Mouse (Mus musculus) megakaryocyte, adult 5-6 weeks (primary cell): ENCODE measurements around the gene Rnf157. TPM values are rescaled to one million over a fixed set of nuclear protein-coding genes. Genes with fewer than 3 reads are reported as not detected.

Source experiments
- ATAC-seq: 2 replicates; pipeline ENCODE4 v1.8.0; 2016; ENCODE audit warnings: mild to moderate bottlenecking, inconsistent platforms; ENCODE audit not compliant: poor library complexity, severe bottlenecking
- total RNA-seq, 2 experiments: library from RNA; stranded (forward) in 1 of 2; stranded (reverse) in 1 of 2; fragments of 153-499, 151-499 nt in 1 of 2; fragments of 221-1000, 200-1000 nt in 1 of 2; gene quantifications; 2 replicates each; pipeline versions ENCODE4 v1.2.3 to v1.2.4; 2015 to 2017

Gene Rnf157
- 6.2 and 7.0 TPM in 2 replicates for total RNA-seq (2015)
- total RNA-seq (2017): 5.7 and 7.1 TPM in 2 replicates

DNA sequence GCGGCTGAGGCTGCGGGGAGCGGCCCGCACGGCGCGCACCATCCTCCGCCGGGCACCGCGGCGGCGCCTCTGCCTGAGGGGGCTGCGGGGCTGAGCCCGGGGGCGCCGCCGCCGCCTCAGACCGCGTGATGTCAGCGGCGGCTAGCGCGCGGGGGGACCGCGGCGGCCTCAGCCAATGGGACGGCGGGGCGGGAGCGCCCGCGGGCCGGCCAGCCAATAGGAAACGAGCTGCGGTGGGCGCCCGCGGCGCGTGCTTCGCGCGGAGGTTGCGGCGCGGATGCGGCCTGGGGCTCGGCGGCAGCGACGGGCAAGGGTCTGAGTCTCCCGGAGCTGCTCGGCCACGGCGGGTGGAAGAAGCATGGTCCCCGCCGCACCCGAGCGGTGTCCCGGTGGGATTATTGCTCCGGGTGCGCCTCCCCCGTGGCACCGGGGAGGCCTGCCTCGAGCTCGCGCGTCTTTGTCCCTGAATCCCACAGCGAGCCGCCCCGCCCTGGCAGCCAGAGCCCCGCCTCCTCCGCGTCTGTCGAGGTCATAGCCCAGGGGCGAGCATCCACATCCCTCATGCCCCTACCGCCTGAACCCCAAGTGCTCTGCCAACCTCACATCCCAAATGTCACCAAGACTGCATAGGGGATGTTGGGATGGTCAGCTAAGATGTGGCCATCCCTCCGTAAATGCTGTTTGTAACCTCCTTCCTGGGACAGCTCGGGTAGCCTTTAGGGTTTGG is at the start of gene Rnf157:
TSS of gene Rnf157 (minus strand) at position 129 of the 727 bp plus-strand sequence.
- peak; percentile 81 for ATAC-seq

DNA sequence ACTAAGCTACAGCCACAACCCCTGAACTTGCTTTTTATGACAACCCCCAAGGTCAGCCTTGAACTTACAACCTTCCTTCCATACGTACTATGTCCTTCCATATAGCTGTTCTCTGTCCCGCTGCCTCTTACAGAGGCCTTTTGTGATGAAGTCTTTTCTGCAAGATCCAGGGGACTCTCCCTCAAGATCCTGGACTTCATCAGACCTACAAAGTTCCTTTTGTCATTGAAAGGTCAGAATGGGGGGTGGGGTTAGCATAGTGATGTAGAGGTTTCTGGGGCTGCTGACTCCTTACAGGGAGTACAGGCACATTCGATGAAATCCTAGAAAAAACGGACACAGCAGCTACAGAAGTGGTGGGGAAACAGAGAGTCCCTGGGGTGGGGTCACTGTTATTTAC is 47.0 kb upstream of the Rnf157 start:
- no peak for ATAC-seq

DNA sequence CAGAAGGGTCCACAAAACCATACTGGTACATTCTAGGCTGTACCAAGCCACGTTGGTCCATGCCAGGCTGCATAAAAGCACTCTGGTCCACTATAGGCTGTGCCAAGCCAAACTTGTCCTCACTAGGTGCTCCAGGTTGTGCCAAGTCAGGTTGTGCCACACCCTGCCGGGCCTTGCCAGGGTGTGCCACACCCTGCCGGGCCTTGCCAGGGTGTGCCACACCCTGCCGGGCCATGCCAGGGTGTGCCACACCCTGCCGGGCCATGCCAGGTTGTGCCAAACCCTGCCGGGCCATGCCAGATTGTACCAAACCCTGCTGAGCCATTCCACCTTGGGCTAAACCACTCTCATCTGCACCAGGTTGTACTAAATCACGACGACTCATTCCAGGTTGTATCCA is 43.4 kb upstream of the Rnf157 start:
- no peak for ATAC-seq

DNA sequence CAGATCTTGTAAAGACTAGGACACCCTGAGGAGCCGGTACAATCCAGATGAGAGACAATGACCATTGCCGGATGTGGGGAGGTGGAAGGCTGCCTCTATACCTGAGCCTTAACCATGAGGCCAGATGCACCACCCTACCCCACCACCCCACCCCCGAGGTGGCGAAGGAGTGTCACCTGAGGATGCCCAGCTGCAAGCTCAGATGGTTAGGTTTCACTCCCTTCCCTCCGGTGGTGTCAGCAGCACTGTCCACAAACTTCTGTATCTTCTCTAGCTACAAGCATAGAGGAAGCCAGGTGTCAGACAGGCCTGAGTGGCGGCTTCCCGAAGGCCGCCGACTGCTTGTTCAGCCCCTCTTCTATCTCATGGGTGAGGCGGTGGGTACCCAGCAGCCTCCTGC is 41.1 kb upstream of the Rnf157 start:
- no peak for ATAC-seq

DNA sequence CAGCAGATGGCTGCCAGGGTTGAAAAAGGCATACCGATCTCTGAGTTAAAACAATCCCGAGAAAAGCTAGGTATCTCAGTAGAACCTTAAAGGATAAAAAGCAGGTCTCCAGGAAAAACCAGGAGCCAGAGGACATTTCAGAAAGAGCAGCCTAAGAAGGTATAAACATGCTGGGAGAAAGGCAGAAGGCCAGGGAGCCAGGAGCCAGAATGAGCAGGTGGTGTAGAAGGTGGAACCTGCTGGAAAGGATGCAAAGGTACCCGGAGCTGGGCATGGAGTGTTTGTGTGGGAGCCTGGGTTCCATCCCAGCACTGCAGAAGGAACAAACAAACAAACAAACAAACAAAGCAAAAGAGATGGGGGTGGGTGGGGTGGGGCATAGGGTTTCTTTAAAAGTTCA is 36.5 kb upstream of the Rnf157 start:
- ATAC-seq: no peak

DNA sequence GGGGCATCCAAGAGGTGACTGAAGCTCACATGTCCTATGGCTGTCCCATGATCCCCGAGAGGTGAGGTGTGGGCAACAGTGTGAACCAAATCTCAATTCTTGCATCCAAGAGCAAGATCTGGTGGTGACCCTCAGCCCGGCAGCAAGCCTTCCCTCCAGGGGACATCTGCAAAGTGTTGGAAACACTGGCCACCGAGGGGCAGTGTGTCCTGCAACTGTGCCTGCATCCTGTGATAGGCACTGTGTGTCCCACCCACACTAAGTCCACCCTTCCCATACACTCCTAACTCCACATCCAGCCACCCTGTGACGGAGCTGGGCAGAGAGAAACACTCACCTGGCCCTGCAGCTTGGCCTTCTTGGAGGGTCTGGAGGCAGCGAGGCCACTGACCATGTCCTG is 35.0 kb upstream of the Rnf157 start:
- no peak for ATAC-seq

DNA sequence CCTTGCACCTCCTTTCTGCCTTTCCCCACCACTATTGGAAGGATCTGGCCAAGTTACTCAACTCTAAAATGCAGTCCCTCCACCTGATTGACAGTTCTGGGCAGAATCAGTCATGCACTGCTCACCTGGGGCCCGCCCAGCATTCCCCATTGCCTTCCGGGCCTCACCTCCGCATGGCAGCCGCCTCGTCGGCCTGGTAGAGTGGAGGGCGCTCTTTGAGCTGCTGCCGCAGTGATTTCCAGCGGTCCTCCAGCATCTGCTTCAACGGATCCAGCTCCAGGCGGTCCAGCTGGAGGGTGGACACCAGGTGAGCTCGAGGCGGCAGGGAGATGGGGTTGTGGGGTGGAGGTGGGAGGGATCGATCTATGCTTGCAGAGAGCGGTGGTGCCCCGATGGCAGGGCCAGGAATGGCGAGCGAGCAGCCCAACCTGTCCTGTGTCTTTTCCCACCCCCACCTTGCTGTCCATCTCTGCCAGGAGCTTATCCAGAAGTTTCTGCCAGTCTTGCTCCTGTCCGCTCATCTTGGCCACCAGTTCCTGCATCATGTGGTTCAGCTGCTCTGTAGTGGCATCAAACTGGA is 33.6 kb upstream of the Rnf157 start:
- ATAC-seq: no peak

DNA sequence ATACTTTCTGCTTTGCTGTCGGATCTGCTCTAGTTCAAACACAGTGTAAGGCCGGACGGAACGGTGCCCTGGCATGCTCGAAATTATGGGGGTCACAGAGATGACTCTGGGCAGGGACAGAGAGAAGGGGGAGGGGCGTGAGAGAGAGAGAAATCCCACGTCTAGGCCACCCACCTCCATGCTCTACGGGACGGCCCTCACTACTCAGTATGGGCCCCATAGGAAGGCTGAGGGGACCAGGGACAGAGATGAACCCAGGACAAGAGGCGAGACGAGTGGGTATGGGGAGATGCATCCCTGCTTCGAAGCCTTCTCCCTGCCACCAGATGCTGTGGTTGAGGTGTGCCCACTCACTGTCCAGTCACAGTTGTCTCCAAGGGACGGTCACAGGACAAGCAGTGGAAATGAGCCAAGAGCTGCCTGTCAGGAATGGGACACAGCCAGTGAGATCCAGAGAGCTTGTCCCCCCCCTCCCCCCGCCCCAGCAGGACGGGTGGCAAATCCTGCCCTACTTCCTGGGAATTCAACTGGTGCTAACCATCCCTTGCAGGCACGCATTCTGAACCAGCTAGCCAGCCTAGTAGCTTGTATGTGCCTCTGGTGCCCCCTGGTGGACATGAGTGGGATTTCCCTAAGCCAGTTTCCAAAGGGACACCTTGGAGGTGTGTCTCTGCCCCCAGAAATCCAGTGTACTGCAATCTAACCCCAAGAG is 32.9 kb upstream of the Rnf157 start:
- ATAC-seq: peak; percentile 96

DNA sequence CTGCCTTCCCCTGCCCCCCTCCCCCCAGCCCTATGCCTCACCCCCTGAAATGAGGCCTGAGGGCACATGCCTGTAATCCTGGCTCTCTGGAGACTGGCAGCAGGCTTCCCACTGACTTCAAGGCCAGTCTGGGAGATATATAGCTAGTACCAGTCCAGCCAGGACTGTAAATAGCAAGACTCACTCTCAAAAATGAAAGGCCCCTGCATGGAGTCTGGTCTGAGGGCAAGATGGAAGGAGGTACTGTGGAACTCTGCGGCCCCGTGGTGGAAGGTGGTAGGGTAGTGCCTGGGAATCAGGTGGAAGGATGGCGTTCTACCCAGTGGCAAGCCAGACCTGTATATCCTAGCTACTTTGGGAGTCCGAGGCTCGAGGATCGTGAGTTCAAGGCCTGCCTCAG is 31.1 kb upstream of the Rnf157 start:
- ATAC-seq: no peak

DNA sequence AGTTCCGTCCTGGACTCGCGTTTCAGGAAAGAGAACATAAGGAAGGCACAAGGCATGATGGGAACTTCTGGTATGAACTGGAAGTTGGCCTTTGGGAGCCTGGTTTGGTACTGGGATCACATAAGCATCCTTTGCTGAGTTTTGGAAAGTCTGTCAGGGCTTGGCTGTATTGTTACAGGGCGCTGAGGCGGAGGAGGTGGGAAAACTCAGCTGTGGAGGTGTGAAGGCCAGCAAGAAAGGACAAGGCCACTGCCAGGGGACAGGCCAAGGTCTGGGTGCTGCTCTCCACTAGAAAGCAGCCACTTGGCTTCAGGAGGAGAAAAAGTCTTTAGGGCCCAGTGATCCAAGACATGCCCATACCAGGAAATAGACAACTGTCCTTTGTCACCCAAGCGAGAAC is 30.5 kb upstream of the Rnf157 start:
- no peak for ATAC-seq

DNA sequence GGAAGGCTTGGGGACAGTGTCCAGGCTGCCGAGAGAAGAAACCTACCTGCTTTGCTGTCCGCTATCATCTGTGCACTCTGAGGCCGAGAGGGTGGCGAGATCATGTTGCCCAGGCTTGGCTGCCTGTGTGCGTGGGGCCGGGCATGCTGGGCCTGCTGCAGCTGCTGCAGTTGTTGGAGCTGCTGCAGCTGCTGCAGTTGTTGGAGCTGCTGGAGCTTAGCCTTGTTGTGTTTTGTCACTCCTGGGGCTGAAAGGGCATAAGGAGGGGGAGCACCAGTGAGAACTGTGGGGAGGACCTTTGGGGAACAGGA is 30.0 kb upstream of the Rnf157 start:
- no peak for ATAC-seq

DNA sequence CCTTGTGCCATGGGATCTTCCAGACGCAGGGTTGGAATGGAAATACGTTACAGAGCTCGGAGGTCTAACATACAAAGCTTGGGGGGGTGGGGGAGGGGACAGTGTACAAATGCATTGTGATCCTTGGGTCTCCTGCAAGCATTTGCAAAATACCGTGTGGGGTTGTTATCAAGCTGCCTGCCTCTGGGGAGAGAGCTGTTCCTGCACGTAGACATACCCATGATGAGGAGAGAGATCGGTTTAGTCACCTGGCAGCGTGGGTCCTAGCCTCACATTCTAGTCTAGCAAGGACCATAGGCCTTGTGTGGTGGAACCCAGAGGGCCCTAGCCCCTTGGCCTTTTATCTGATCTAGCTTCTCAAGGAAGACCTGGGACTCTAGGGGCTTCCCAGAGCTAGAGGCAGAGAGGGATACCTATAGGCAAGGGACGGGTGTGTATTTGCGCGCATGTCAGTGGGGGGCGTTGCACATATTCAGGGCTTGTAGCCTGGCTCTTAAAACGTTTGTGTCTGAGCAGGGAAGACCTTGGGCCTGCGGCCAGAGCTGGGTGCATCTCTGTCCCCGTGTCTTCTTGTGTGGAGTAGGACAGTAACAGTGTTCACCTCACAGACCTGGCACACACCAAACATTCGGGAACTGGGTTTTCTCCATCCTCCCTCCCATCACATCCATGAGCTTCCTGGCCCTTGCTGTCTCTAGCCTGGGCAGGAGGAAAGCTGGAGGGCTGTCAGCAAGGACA is 29.5 kb upstream of the Rnf157 start:
- no peak for ATAC-seq

DNA sequence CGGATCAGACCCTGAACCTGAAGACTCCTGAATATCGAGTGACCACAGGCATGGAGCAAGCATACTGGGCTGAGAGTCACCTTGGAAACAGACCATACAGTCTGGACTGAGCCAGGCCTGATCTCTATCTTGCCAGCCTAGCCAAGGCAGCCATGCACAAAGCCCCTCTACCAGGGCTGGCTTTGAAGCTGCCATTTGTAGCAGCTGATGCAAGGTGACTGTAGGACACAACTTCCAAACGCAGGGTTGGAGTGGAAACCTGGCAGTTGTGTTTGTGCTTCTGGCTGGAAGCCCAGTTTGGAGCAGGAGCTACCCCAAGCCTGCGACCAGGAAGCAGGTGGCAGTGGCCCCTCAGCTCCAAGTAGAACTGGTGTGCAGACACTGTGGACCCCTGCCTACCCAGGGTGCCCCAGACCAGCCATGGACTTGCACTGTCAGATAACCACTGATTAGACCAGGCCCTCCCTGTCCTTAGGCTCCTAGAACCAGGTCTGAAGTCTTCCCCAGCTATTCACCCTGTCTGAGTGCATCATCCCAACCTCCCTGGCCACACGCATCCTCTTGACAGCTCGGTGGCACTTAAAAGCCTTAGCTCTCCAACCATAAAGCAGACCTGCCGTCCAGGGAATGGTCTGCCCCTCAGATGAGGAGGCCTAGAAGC is 27.7 kb upstream of the Rnf157 start:
- ATAC-seq: no peak

DNA sequence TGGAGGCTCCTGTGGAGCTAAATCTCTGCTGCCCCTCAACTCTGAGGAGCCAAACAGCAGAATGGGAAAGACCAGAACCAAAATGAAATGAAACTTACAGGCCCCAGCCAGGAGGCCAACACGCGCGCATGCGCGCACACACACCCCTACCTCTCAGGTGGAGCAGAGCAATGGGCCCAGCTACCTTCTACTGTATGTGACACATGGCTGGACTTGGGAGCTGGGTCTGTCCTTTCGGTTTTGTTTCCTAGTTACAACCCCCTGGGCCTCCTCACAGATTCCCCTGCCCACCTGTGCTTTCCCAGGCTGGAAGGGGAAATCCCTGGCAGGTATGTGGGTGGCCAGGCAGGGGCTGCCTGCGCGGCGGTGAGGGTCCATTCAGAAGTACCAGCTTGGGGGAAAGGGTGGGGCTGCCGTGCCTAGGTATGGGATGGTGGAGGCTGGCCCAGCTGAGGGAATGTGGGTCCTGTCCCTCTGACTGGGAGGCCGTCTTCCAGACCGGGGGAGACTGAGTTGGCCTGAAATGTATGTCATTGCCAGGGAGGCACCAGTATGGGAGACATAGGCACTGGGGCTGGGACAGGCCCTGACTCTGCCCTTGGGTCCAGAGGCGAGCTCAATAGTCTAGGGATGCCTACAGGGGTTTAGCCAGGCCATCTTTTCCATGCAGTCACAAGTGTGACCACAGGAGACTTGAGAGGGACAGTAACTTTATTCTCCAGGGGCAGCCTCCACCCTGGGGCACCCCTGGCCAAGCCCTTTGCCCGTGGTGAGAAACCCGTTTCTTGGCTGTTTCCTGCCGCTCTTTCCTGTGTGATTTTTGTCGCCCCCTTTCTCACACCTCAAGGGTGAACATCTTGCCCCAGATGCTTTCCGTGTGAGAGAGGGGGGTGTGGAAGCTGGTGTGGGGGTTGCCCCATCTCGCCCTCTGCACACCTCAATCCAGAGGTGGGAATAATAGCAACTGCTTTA is 26.7 kb upstream of the Rnf157 start:
- ATAC-seq: no peak

DNA sequence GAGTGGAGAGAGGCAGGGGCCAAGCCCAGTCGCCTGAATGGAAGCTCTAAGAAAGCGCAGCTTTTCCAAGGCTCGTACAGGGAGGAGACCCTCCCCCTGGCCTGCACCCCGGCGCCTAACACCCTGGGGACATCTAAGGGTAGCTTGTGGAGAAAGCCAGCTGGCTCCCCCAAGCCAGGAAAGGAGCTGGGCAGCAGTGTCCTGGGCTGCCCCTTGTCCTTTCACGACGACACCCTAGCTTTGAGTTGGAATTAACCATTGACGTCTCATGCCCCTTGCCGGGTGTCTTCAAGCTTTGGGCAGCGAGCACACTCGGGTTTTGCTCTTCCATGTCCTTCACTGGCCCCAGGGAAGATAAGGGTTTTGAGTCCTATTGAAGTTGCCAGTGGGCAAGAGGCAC is 24.7 kb upstream of the Rnf157 start:
- no peak for ATAC-seq

DNA sequence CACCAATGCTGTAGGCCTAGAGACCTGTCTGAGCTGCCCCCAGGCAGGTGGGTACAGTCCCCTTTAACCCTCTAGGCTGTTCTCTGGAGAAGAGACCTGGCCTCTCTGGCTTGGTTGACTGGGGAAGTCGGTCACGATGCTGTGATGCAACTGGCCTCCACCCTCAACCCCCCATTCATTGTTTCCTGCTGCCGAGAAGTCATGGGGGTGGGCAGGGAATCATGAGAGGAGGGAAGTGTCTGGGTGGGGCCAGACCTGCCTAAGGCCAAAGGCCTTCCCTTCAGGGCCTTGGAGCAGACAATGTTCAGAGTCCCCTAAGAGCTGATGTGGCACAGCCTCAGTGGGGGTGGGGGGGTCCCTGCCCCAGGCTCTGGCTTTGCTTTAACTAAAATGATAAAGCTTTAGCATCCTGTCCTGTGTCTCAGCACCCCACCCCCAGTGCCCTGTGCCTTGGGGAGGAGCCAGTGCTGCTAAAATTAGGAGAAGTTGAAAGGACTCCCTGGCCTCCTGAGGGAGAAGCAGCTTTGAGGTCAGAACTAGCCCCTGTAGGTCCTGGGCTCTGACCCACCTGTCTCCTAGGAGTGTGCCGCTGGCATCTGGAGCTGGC is 24.0 kb upstream of the Rnf157 start:
- ATAC-seq: peak; percentile 52

DNA sequence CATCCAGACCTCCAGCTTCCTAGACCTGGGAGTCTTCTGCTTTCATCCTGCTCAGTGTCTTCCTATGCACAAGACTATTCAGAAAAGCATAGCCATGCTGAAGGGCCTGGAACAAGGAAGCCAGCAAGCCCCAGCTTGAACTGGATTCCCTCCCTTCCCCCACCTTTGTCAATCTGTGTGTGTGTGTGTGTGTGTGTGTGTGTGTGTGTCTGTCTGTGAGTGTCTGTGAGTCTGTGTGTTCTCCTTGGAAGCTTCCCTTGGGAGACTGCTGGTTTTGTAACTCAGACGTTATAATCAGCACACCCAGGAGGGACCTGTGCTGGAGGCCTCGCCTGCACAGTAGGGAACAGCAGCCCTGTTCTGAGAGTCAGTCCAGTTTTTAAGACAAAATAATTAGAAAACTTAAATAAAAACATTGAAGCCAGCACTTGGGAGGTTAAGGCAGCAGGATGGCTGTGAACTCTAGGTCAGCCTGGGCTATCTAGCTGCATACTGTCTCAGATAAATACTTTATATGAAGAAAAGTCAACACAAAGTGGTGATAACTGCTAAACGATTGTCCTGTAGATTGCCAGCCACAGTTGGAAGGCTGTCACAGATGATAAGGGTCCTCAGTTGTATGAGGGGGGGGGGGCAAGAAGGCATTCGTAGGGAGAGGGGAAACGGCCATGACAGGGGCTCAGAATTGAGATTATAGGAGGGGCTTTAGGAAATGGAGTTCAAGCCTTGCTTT is 23.3 kb upstream of the Rnf157 start:
- ATAC-seq: no peak

DNA sequence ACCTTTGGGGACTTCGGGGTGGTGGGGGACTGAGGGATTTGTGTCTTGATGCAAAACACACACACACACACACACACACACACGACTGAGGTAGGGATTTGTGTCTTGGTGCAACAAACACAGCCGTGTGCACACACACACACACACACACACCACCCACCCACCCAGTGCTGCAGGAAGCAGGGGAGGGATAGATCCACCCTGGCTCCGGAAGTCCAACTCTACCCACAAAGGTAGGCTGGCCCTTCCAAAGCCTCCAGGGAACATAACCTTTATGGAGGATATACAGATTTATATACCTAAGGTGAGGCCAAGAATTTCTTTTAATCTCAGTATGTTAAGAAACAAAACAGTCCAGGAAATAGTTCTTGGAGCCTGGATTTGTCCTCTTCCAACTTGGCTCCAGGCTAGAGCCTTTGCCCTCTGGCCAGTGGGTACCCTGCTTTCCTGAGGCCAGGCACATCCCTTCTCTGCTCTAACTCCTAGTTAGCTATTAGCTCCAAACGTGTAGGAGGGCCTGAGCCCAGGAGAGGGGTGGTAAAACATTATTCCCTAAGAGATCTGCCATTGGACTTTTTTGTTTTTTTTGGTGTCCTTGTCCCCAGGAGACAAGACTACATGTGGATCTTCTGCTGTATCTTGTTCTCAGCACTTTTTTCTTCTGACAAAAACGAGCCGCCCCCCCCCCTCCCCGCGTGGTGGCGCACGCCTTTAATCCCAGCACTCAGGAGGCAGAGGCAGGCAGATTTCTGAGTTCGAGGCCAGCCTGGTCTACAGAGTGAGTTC is 22.3 kb upstream of the Rnf157 start:
- no peak for ATAC-seq
